Mouse (Mus musculus): ENCODE measurements around the gene Snrpc. TPM values are rescaled to one million over a fixed set of nuclear protein-coding genes. Genes with fewer than 3 reads are reported as not detected.

Gene Snrpc
- polyA plus RNA-seq, 1 experiment: 113 TPM

GRCm38 (mm10) chr17:27886499-27887210 is 48.7 kb downstream of the Snrpc start:
- Histone ChIP-seq H3K4me1 (ENCODE audit: control insufficient read depth, insufficient read depth, low read length) (no peaks in the 10 kb centered on the region), H3K27ac (ENCODE audit: insufficient read depth, low read depth, low read length) (no peak overlapping the region), H3K4me3 (ENCODE audit: insufficient read depth, low read length) (no peak overlapping the region)
- TF ChIP-seq CTCF (IDR thresholded peaks at IDR 0.05; ENCODE audit: low read depth, low read length) (no peak), POLR2A (IDR thresholded peaks at IDR 0.05; ENCODE audit: borderline replicate concordance, low read depth, low read length) (no peak)

Other genes with a start within 250 kb of the Snrpc start
- gene Nudt3, start 214.7 kb upstream of the Snrpc start, polyA plus RNA-seq (2012; ENCODE audit: insufficient read depth, insufficient read length, missing spikeins): 55.7 and 58.0 TPM in 2 replicates
- gene RPS10-NUDT3, start 202.9 kb upstream of the Snrpc start, polyA plus RNA-seq (2012; ENCODE audit: insufficient read depth, insufficient read length, missing spikeins): not detected in 2 replicates
- 1,367 and 1,405 TPM in 2 replicates for gene Rps10, start 201.5 kb upstream of the Snrpc start, polyA plus RNA-seq (2012; ENCODE audit: insufficient read depth, insufficient read length, missing spikeins)
- not detected in 2 replicates for gene Pacsin1, start 182.6 kb upstream of the Snrpc start, polyA plus RNA-seq (2012; ENCODE audit: insufficient read depth, insufficient read length, missing spikeins)
- gene Spdef, start 109.2 kb upstream of the Snrpc start, polyA plus RNA-seq (2012; ENCODE audit: insufficient read depth, insufficient read length, missing spikeins): not detected in 2 replicates
- 75.8 and 81.8 TPM in 2 replicates for gene D17Wsu92e, start 17.5 kb upstream of the Snrpc start, polyA plus RNA-seq (2012; ENCODE audit: insufficient read depth, insufficient read length, missing spikeins)
- gene Uhrf1bp1, start 18.3 kb downstream of the Snrpc start, polyA plus RNA-seq (2012; ENCODE audit: insufficient read depth, insufficient read length, missing spikeins): 7.5 TPM in 2 replicates
- 24.6 and 29.0 TPM in 2 replicates for gene Anks1, start 71.2 kb downstream of the Snrpc start, polyA plus RNA-seq (2012; ENCODE audit: insufficient read depth, insufficient read length, missing spikeins)
- 30.7 and 33.2 TPM in 2 replicates for gene Taf11, start 71.7 kb downstream of the Snrpc start, polyA plus RNA-seq (2012; ENCODE audit: insufficient read depth, insufficient read length, missing spikeins)
- not detected in 2 replicates for gene Tcp11, start 242.5 kb downstream of the Snrpc start, polyA plus RNA-seq (2012; ENCODE audit: insufficient read depth, insufficient read length, missing spikeins)